Mouse (Mus musculus): ENCODE measurements at regions not wholly inside any gene's neighbourhood (a gene's known extent, or its start where the extent isn't known, plus 50 kb on each side); places are given as distances from the start of the nearest gene placed in this dataset.

DNA sequence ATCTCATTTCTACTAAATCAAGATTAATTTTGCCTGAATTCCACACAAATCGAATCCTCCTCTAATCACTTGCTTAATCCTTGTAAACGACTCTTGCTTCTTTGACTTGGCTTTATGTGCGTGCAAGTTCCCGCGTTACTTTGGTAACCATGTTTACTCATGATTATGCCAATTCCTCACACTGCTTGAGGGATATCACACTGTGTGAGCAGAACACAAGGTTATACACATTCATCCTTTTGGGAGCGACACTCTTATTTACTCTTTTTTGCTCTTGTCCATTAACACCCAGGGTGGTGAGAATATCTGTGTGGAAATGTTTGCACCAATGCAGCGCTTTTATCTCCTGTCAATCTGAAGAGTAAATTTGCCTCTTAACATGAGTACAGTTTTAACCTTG lies 310.0 kb downstream of the Ipmk start:
- no peak overlapping the region for H3K4me3 ChIP-seq
- WGBS = 61% methylated on average over 7 of the region's 7 CpGs
- H3K4me1 ChIP-seq = no peaks in the 10 kb centered on the region
- no peaks in the 10 kb centered on the region for H3K9me3 ChIP-seq
- H3K36me3 ChIP-seq = no peaks in the 10 kb centered on the region
- no peak overlapping the region for H3K9ac ChIP-seq (replicated peaks)
- no peak overlapping the region for H3K27ac ChIP-seq (replicated peaks)
- H3K27me3 ChIP-seq = no peaks in the 10 kb centered on the region
- no peak for ATAC-seq (replicated peaks)
- H3K4me2 ChIP-seq (replicated peaks) = no peak overlapping the region

DNA sequence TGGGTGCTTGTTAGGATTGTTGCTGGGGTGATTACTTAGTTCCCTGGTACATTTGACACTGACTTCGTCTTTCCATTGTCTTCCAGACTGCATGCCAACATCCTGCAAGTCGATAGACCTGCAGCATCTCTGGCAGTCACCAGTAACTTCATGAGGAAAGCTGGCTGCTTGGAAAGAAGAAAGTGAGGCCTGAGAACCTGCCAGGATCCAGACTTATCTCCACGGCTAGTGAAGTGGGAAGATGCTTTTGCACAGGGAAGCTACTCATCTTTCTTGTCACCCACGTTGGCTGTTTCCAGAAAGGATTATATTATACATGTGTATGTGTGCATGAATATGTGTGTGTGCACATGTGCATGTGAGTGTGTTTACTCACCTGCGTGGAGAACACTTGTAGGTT lies 316.0 kb downstream of the Ipmk start:
- no peak for ATAC-seq (replicated peaks)
- H3K27ac ChIP-seq (replicated peaks) = no peak overlapping the region
- no peaks in the 10 kb centered on the region for H3K27me3 ChIP-seq
- no peaks in the 10 kb centered on the region for H3K9me3 ChIP-seq
- no peaks in the 10 kb centered on the region for H3K4me1 ChIP-seq
- no peaks in the 10 kb centered on the region for H3K36me3 ChIP-seq
- WGBS = 82% methylated on average over 5 of the region's 5 CpGs
- no peak overlapping the region for H3K4me3 ChIP-seq
- no peak overlapping the region for H3K9ac ChIP-seq (replicated peaks)
- H3K4me2 ChIP-seq (replicated peaks) = no peak overlapping the region

DNA sequence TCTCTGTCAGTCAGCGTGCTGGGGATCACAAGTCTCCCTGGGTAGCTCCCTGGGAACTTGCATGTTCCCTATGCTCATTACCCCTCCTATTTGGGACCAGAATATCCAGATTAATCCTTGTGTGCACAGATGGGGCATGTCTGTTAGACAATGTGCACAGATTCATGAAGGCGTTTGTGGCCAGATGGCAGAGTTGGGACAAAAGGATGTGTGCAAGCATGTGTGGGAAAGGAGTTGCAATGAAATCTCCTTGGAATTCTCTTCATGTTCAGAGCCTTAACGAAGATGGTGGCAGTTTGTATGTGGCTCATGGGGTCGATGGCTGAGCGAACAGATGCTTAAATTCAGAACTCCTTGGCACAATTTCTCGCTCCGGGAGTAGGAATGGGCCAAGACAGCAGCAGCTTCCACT lies 319.6 kb downstream of the Ipmk start:
- no peaks in the 10 kb centered on the region for H3K27me3 ChIP-seq
- H3K4me3 ChIP-seq = no peak overlapping the region
- peak overlapping the region; percentile 62 for H3K27ac ChIP-seq (replicated peaks)
- H3K4me2 ChIP-seq (replicated peaks) = no peak overlapping the region
- no peaks in the 10 kb centered on the region for H3K4me1 ChIP-seq
- 47% methylated on average over 7 of the region's 7 CpGs for WGBS
- peak; percentile 96 for ATAC-seq (replicated peaks)
- no peak overlapping the region for H3K9ac ChIP-seq (replicated peaks)
- no peaks in the 10 kb centered on the region for H3K36me3 ChIP-seq
- H3K9me3 ChIP-seq = no peaks in the 10 kb centered on the region

DNA sequence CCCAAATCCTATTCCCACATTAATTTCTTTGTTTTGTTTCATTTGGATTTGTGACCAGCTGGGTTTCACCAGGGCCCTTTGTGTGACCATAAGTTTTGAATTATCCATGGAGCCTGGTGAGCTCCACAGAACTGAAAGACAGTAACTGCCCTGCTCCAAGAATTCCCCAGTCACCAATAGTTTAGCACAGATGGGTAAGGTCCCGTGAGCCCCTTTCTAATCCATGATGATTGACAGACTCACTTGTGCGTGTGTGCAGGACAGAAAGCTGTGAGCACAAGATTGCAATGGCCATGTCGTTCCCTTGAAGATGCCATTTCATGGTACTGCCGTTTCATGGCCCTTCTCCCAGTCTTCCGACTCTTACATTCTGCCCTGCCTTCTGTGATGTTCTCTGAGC lies 331.7 kb downstream of the Ipmk start:
- no peak for ATAC-seq (replicated peaks)
- H3K27me3 ChIP-seq = no peaks in the 10 kb centered on the region
- no peak overlapping the region for H3K4me2 ChIP-seq (replicated peaks)
- no peak overlapping the region for H3K9ac ChIP-seq (replicated peaks)
- no peak overlapping the region for H3K27ac ChIP-seq (replicated peaks)
- no peak overlapping the region for H3K4me3 ChIP-seq
- H3K9me3 ChIP-seq = no peaks in the 10 kb centered on the region
- H3K36me3 ChIP-seq = no peaks in the 10 kb centered on the region
- WGBS = 76% methylated on average over 5 of the region's 5 CpGs
- H3K4me1 ChIP-seq = no peaks in the 10 kb centered on the region

DNA sequence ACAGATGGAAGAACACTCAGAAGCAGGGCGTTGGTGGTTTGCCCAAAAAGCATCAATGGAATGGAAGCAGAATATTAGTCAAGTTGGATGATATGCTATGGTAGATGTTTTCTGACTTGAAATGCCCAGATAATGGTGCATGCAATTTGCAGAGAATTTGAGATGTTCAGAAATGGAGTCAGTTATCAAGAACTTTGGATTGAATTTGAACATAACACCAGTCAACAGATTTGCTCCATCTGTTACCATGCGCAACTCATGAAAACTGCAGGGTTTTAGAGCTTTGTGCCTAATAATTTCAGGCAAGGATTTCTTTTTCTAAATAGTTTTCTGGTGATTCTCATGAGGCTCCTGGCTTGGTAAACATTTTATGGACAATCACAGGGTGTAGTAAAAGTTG lies 365.9 kb downstream of the Ipmk start:
- H3K27ac ChIP-seq (replicated peaks) = no peak overlapping the region
- H3K36me3 ChIP-seq = no peaks in the 10 kb centered on the region
- no peak overlapping the region for H3K4me3 ChIP-seq
- ATAC-seq (replicated peaks) = no peak
- H3K9ac ChIP-seq (replicated peaks) = no peak overlapping the region
- no peak overlapping the region for H3K4me2 ChIP-seq (replicated peaks)
- H3K9me3 ChIP-seq = no peaks in the 10 kb centered on the region
- WGBS = 92% methylated on average over 2 of the region's 2 CpGs
- H3K4me1 ChIP-seq = no peaks in the 10 kb centered on the region
- H3K27me3 ChIP-seq = no peaks in the 10 kb centered on the region

DNA sequence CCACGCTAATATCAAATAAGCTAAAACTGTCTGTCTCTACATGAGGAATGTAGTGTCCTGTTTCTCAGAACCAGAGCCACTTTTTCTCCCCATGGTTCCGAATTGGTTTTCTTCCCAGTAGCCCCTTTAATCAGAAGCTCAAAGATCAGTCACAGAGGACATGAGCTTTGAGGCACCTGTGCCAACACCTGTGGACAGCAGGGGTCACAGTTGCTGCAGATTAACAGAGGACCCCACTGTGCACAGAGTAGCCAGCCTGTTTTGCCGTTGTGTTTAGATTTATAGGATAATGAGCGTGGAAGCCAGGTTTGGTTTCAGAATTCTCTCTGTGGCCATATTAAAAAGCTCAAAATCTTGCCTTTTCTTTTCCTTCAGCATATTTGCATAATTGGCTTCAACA lies 380.2 kb downstream of the Ipmk start:
- no peaks in the 10 kb centered on the region for H3K27me3 ChIP-seq
- no peaks in the 10 kb centered on the region for H3K9me3 ChIP-seq
- no peak overlapping the region for H3K4me3 ChIP-seq
- H3K27ac ChIP-seq (replicated peaks) = no peak overlapping the region
- H3K4me2 ChIP-seq (replicated peaks) = no peak overlapping the region
- no peaks in the 10 kb centered on the region for H3K36me3 ChIP-seq
- no peak overlapping the region for H3K9ac ChIP-seq (replicated peaks)
- 0 out of 2 replicates have a peak, but pooled peaks cover 3% of the 10 kb centered on the region for H3K4me1 ChIP-seq
- ATAC-seq (replicated peaks) = no peak
- 42% methylated on average over 4 of the region's 4 CpGs for WGBS

DNA sequence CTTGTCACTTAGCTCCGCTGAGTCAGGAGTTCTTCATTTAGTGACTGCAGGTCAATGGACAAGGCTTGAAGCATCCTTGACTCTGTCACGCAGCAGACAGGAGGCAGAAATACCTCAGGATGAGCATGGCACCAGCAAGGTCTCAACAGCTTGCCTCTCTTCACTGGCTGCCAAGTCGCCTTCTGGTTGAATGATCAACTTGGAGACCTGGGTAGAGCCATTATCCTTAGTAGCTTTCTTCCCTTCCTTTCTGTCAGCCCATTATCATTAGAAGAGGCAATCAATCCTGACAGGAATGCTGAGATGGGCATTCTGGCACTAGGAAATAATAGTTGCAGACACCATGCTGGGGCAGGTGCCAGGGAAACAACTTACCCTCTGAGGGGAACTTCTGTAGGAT lies 386.3 kb downstream of the Ipmk start:
- ATAC-seq (replicated peaks) = no peak
- 59% methylated on average over 3 of the region's 3 CpGs for WGBS
- no peak overlapping the region for H3K4me2 ChIP-seq (replicated peaks)

DNA sequence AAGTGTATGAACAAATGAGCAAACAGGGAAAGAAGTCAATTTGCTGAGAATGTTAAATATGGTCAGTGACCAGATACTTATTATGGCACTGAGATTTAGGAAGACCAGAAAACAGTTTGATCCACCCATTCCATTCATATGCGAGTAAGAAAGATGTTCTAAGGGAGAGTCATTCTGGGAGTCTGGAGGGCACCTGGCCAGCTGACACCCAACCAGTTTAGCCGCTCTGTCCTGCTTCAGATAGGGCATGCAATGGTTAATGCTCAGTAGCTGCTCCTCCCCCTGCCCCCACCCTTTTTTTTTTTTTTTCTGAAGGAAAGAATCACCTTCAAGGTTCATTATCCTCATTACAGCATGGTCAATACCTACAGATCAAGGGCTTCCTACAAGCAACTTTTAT lies 386.9 kb downstream of the Ipmk start:
- no peaks in the 10 kb centered on the region for H3K4me1 ChIP-seq
- H3K36me3 ChIP-seq = no peaks in the 10 kb centered on the region
- 72% methylated on average over 2 of the region's 2 CpGs for WGBS
- H3K4me2 ChIP-seq (replicated peaks) = no peak overlapping the region
- no peak for ATAC-seq (replicated peaks)
- no peaks in the 10 kb centered on the region for H3K9me3 ChIP-seq
- no peak overlapping the region for H3K27ac ChIP-seq (replicated peaks)
- H3K9ac ChIP-seq (replicated peaks) = no peak overlapping the region
- H3K4me3 ChIP-seq = no peak overlapping the region
- no peaks in the 10 kb centered on the region for H3K27me3 ChIP-seq

More for the DNA sequence above, 386.3 kb downstream of the Ipmk start:
- Histone ChIP-seq H3K27ac (replicated peaks) (no peak overlapping the region), H3K4me1 (no peaks in the 10 kb centered on the region), H3K27me3 (no peaks in the 10 kb centered on the region), H3K4me3 (no peak overlapping the region), H3K9me3 (no peaks in the 10 kb centered on the region), H3K36me3 (no peaks in the 10 kb centered on the region), H3K9ac (replicated peaks) (no peak overlapping the region)

DNA sequence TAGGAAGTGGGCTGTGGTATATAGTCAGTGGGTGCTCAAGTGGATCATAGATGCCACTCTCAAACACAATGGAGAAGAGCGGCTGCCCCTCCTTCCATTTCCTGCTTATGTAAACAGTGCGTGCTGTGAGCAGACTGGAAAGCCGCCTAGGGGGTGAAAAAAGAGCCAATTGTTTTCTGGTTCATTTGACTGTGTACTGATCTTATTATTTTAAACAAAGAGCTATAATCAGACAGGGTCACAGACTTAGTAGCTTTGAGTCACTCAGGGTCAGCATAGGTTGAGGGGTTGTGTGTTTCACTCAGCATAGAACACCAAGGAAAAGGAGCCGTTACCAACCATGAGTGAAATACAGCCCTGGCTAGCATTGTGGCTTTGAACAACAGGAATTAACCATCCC lies 390.7 kb downstream of the Ipmk start:
- Histone ChIP-seq H3K27me3 (no peaks in the 10 kb centered on the region), H3K9me3 (no peaks in the 10 kb centered on the region), H3K27ac (replicated peaks) (no peak overlapping the region), H3K9ac (replicated peaks) (no peak overlapping the region), H3K4me3 (no peak overlapping the region), H3K36me3 (no peaks in the 10 kb centered on the region), H3K4me1 (no peaks in the 10 kb centered on the region), H3K4me2 (replicated peaks) (no peak overlapping the region)
- WGBS = 8% methylated on average over 4 of the region's 4 CpGs
- ATAC-seq (replicated peaks) = no peak

DNA sequence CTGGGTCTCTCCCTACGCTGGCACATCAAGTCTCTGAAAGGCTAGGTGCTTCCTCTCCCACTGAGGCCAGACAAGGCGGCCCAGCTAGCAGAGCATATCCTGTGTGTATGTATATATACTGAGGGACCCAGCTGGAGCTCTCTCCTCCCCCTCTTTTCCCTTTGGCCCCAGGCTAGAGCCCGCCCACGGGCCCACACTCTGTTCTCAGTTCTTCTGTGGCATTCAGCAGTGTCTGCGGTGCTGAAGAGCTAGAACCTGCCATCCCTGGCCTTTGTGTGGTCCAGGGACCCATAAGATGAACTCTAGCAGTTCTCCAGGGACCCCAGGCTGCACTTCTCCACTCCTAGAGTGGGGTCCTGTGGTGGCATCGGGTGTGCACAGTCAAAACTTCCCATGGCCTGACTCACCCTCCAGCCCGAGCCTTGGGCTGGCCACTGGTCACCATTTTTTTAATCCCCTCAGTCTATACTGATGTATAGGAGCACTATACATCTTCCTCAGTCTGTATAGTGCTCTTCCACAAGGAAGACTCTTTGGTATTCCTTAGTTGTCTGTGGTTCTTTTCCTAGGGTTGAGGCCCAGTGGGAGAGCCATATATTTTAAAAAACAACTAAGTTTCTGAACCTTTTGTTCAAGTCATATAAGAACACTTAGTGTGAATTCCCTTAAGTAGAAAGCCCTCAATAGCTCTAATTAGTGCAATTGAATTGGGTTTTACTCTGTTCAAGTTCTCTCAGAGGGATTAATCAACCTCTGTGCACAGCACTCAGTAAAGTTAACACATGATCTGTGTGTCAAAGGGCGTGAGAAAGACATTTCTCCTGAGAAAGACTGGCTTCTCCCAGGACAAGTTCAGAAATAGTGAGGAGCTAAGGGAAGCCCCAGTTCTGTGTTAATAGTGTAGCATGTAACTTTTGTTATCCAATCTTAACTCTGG lies 401.3 kb downstream of the Ipmk start:
- Histone ChIP-seq H3K9me3 (no peaks in the 10 kb centered on the region), H3K9ac (replicated peaks) (no peak overlapping the region), H3K27me3 (no peaks in the 10 kb centered on the region), H3K4me2 (replicated peaks) (no peak overlapping the region), H3K4me3 (no peak overlapping the region), H3K36me3 (no peaks in the 10 kb centered on the region), H3K4me1 (no peaks in the 10 kb centered on the region), H3K27ac (replicated peaks) (no peak overlapping the region)
- WGBS = 42% methylated on average over 8 of the region's 8 CpGs
- peak; percentile 19; the same call in 1 of the 2 replicates for ATAC-seq (replicated peaks)

DNA sequence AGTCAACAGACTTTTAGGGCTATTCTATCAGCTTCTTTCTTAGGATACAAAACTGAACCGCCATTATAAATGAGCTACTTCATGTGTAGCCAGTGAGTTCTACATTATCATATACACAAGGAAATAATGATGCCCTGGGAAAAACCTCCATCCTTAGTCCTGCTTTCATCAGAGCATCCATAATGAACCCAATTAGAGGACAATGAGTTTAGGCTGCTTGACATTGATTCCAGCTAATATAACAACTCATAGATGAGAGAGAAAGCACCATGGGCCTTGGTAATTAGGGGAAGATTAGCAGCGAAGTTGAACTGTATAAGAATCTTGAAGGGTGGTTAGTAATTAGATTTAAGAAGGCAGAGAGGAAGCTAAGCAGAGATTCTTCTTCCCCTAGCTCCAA lies 405.7 kb downstream of the Ipmk start:
- 16% methylated on average over 2 of the region's 2 CpGs for WGBS
- no peak for ATAC-seq (replicated peaks)

DNA sequence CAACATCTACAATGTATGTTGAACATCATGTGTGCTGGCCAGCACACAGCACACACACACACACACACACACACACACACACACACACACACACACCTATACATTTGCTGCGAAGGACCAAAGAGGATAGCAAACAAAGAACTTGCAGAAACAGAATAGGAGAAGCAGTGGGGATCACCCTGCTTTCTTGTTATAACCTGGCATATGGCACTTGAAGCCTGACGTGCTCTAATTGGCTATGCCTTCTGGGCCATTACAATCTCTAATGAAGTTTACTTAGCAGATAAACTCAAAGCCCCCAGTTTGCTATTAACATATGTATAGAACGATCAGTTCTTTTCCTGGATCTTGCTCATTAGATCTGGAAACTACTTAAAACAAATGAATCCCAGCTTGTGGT lies 407.2 kb downstream of the Ipmk start:
- 15% methylated on average over 3 of the region's 3 CpGs for WGBS
- no peaks in the 10 kb centered on the region for H3K9me3 ChIP-seq
- H3K4me3 ChIP-seq = no peak overlapping the region
- H3K4me2 ChIP-seq (replicated peaks) = no peak overlapping the region
- no peaks in the 10 kb centered on the region for H3K4me1 ChIP-seq
- no peak overlapping the region for H3K9ac ChIP-seq (replicated peaks)
- H3K36me3 ChIP-seq = no peaks in the 10 kb centered on the region
- H3K27ac ChIP-seq (replicated peaks) = 0 out of 2 replicates have a peak overlapping the region, but pooled peaks have one; percentile 34
- ATAC-seq (replicated peaks) = peak; percentile 91
- H3K27me3 ChIP-seq = no peaks in the 10 kb centered on the region

More for the DNA sequence above, 405.7 kb downstream of the Ipmk start:
- Histone ChIP-seq H3K4me2 (replicated peaks) (no peak overlapping the region), H3K4me3 (no peak overlapping the region), H3K4me1 (no peaks in the 10 kb centered on the region), H3K9me3 (no peaks in the 10 kb centered on the region), H3K9ac (replicated peaks) (no peak overlapping the region), H3K36me3 (no peaks in the 10 kb centered on the region), H3K27ac (replicated peaks) (no peak overlapping the region), H3K27me3 (no peaks in the 10 kb centered on the region)

DNA sequence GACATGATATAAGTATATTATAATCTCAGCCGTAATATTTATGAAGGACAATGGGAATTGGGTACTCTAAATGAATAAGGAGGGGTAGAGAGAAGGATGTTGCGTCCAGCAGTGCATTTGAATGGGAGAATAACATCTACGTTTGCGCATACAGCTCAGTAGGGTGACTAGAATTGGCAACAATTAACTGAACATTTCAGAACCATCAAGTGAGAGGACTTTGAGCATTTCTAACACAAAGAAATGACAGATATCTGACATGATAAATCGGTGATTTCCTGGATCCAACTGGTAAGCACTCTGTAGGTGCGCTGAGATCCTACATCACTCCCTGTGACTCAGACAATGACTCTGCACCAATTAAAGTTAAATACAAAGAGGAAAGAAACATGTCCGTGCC lies 431.3 kb downstream of the Ipmk start:
- no peak for ATAC-seq (replicated peaks)
- Histone ChIP-seq H3K4me1 (no peaks in the 10 kb centered on the region), H3K9me3 (no peaks in the 10 kb centered on the region), H3K9ac (replicated peaks) (no peak overlapping the region), H3K27me3 (no peaks in the 10 kb centered on the region), H3K36me3 (no peaks in the 10 kb centered on the region), H3K4me3 (no peak overlapping the region), H3K4me2 (replicated peaks) (no peak overlapping the region), H3K27ac (replicated peaks) (no peak overlapping the region)
- WGBS = 84% methylated on average over 7 of the region's 7 CpGs
